ENCODE assay signal across 14 mouse cellular contexts in genomic region chr9:20835431-20835954, GRCm38 (mm10). TPM values are rescaled to one million over a fixed set of nuclear protein-coding genes. Genes with fewer than 3 reads are reported as not detected.
"Had no signal": no experiment of that assay in that cellular context is flagged by ENCODE, and none has a peak within 500 bp of the region (broad histone marks: within the 10 kb centered on the region; RNA-seq: fewer than 3 reads in every experiment).

No protein-coding gene starts in this region.

RNA-seq across cellular contexts. Expression of gene Rdh8, which starts 17.2 kb away (rescaled TPM):
- total RNA-seq: neutrophil, adult 5-6 weeks had no signal
- polyA plus RNA-seq: neural tube, embryonic 13.5 days; neural tube, embryonic 14.5 days; neural tube, embryonic 15.5 days; small intestine, adult 2 months; spleen, adult 2 months; stomach, embryonic 14.5 days; stomach, embryonic 15.5 days; stomach, embryonic 16.5 days; stomach, postnatal 0 days; testis, adult 2 months; thymus, adult 2 months; thymus, postnatal 0 days; urinary bladder, adult 2 months had no signal
